Mouse (Mus musculus): ENCODE data around the gene Patj. TPM values are rescaled to one million over a fixed set of nuclear protein-coding genes. Genes with fewer than 3 reads are reported as not detected.
"Not testable (repeated sequence)": the region's sequence is repeated elsewhere in the genome, so short reads cannot be mapped to it uniquely, and the experiment has no call there.

Gene Patj
- polyA plus RNA-seq, 1 experiment from 2014 or later: 13.4 TPM

DNA sequence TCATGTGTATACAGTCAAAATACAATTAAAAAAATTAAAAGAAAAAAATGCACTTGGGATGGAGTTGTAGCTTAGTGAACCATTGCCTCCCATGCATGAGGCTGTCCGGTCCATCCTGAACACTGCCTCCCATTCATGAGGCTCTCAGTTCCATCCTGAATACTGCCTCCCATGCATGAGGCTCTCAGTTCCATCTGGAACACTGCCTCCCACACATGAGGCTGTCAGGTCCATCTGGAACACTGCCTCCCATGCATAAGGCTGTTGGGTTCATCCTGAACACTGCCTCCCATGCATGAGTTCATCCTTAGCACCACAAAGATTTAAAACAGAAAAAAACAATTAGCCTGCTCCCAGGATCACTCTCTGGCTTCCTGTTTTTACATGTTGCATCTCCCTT is 198.4 kb downstream of the Patj start:
- no peak for ATAC-seq (ENCODE audit: insufficient number of reproducible peaks, low FRiP score, low TSS enrichment, low read depth)
- WGBS: 86% methylated on average over 1 of the region's 1 CpGs
- Histone ChIP-seq H3K4me3 (no peak overlapping the region), H3K4me2 (no peak overlapping the region), H3K9ac (no peak overlapping the region), H3K36me3 (no peaks in the 10 kb centered on the region), H3K4me1 (0 out of 2 replicates have a peak, but pooled peaks cover 11% of the 10 kb centered on the region), H3K9me3 (no peaks in the 10 kb centered on the region), H3K27ac (no peak overlapping the region), H3K27me3 (no peaks in the 10 kb centered on the region)

- H3K27me3 ChIP-seq: no peaks in the 10 kb centered on the region
- H3K4me1 ChIP-seq: 0 out of 2 replicates have a peak, but pooled peaks cover 6% of the 10 kb centered on the region
- no peaks in the 10 kb centered on the region for H3K36me3 ChIP-seq
- H3K4me3 ChIP-seq: no peak overlapping the region
- H3K27ac ChIP-seq: peak overlapping the region; percentile 66
- H3K4me2 ChIP-seq: no peak overlapping the region
- 14% methylated on average over 1 of the region's 1 CpGs for WGBS
- H3K9me3 ChIP-seq: no peaks in the 10 kb centered on the region
- no peak overlapping the region for H3K9ac ChIP-seq
- ATAC-seq (ENCODE audit: insufficient number of reproducible peaks, low FRiP score, low TSS enrichment, low read depth): peak; percentile 77; the same call in 1 of the 2 replicates
Measured at GRCm38 (mm10) chr4:98598546-98598971, 203.0 kb downstream of the Patj start.

- Histone ChIP-seq H3K4me3 (no peak overlapping the region), H3K27ac (peak overlapping the region; percentile 66), H3K4me2 (no peak overlapping the region), H3K27me3 (no peaks in the 10 kb centered on the region), H3K9ac (no peak overlapping the region), H3K36me3 (no peaks in the 10 kb centered on the region), H3K4me1 (0 out of 2 replicates have a peak, but pooled peaks cover 6% of the 10 kb centered on the region), H3K9me3 (no peaks in the 10 kb centered on the region)
- no peak for ATAC-seq (ENCODE audit: insufficient number of reproducible peaks, low FRiP score, low TSS enrichment, low read depth)
- 37% methylated on average over 6 of the region's 6 CpGs for whole genome bisulfite sequencing
Measured at GRCm38 (mm10) chr4:98599358-98599757, 203.8 kb downstream of the Patj start.

- Histone ChIP-seq H3K4me2 (no peak overlapping the region), H3K27ac (no peak overlapping the region), H3K9me3 (no peaks in the 10 kb centered on the region), H3K36me3 (no peaks in the 10 kb centered on the region), H3K27me3 (no peaks in the 10 kb centered on the region), H3K4me1 (0 out of 2 replicates have a peak, but pooled peaks cover 6% of the 10 kb centered on the region), H3K9ac (no peak overlapping the region), H3K4me3 (no peak overlapping the region)
- 41% methylated on average over 6 of the region's 6 CpGs for WGBS
- no peak for ATAC-seq (ENCODE audit: insufficient number of reproducible peaks, low FRiP score, low TSS enrichment, low read depth)
Measured at GRCm38 (mm10) chr4:98603131-98603530, 207.5 kb downstream of the Patj start.

GRCm38 (mm10) chr4:98610501-98610900 is 214.9 kb downstream of the Patj start:
- Histone ChIP-seq H3K9ac (no peak overlapping the region), H3K4me1 (no peaks in the 10 kb centered on the region), H3K9me3 (no peaks in the 10 kb centered on the region), H3K27ac (no peak overlapping the region), H3K36me3 (no peaks in the 10 kb centered on the region), H3K27me3 (no peaks in the 10 kb centered on the region), H3K4me3 (no peak overlapping the region), H3K4me2 (no peak overlapping the region)
- no peak for ATAC-seq (ENCODE audit: insufficient number of reproducible peaks, low FRiP score, low TSS enrichment, low read depth)
- 88% methylated on average over 2 of the region's 2 CpGs for WGBS

DNA sequence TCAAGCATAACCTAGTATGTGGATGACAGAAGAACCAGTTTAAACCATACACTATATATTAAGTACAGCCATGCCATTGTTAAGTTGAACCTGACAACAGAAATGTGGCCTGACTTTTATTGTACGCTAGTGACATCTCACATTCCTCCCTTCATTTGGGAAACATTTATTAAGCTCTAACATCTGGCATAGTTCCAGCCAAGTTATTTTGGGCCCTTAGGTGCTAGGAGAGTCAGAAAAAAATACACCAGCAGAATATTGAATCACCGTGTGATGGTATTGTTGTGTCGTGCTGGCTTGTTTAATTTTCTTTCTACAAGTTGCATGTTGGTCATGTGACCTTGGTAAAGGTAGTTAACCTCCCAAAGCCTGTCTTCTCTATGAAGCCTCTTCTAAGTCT is 218.8 kb downstream of the Patj start:
- no peak overlapping the region for H3K4me2 ChIP-seq
- no peak overlapping the region for H3K4me3 ChIP-seq
- no peaks in the 10 kb centered on the region for H3K9me3 ChIP-seq
- H3K27ac ChIP-seq: no peak overlapping the region
- no peaks in the 10 kb centered on the region for H3K36me3 ChIP-seq
- H3K9ac ChIP-seq: no peak overlapping the region
- WGBS: 63% methylated on average over 3 of the region's 3 CpGs
- no peak for ATAC-seq (ENCODE audit: insufficient number of reproducible peaks, low FRiP score, low TSS enrichment, low read depth)
- H3K27me3 ChIP-seq: no peaks in the 10 kb centered on the region
- H3K4me1 ChIP-seq: no peaks in the 10 kb centered on the region

DNA sequence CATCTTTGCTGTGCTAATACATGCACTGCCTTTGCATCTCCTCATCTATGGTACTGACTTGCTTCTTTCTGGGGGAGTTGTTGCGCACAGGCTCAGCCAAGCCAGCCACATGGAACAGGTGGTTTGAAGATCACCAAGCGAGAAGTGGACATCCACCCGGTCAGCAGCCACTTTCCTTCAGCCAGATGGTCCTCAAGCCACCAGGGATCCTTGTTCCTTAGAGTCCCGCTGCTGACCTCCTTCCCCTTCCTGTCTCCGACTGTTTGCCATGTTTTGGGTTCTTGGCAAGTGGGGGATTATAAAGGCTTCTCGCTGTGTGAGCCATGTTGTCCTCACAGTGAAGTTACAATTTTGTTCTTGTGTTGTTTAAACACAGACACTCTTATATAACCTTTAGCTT is 223.6 kb downstream of the Patj start:
- Histone ChIP-seq H3K4me3 (no peak overlapping the region), H3K9me3 (no peaks in the 10 kb centered on the region), H3K4me1 (no peaks in the 10 kb centered on the region), H3K27ac (no peak overlapping the region), H3K36me3 (no peaks in the 10 kb centered on the region), H3K4me2 (no peak overlapping the region), H3K9ac (no peak overlapping the region), H3K27me3 (no peaks in the 10 kb centered on the region)
- 82% methylated on average over 6 of the region's 6 CpGs for WGBS
- no peak for ATAC-seq (ENCODE audit: insufficient number of reproducible peaks, low FRiP score, low TSS enrichment, low read depth)

GRCm38 (mm10) chr4:98620986-98621784 is 225.6 kb downstream of the Patj start:
- Histone ChIP-seq H3K4me1 (no peaks in the 10 kb centered on the region), H3K27ac (no peak overlapping the region), H3K4me2 (no peak overlapping the region), H3K27me3 (no peaks in the 10 kb centered on the region), H3K9me3 (no peaks in the 10 kb centered on the region), H3K36me3 (no peaks in the 10 kb centered on the region), H3K4me3 (no peak overlapping the region), H3K9ac (no peak overlapping the region)
- no peak for ATAC-seq (ENCODE audit: insufficient number of reproducible peaks, low FRiP score, low TSS enrichment, low read depth)
- WGBS: 74% methylated on average over 9 of the region's 9 CpGs

GRCm38 (mm10) chr4:98622180-98622579 is 226.6 kb downstream of the Patj start:
- no peak overlapping the region for H3K27ac ChIP-seq
- no peak overlapping the region for H3K4me2 ChIP-seq
- no peaks in the 10 kb centered on the region for H3K4me1 ChIP-seq
- no peaks in the 10 kb centered on the region for H3K36me3 ChIP-seq
- no peaks in the 10 kb centered on the region for H3K27me3 ChIP-seq
- no peak overlapping the region for H3K4me3 ChIP-seq
- ATAC-seq (ENCODE audit: insufficient number of reproducible peaks, low FRiP score, low TSS enrichment, low read depth): no peak
- WGBS: 63% methylated on average over 1 of the region's 1 CpGs
- H3K9me3 ChIP-seq: no peaks in the 10 kb centered on the region
- H3K9ac ChIP-seq: no peak overlapping the region

GRCm38 (mm10) chr4:98622996-98623673 is 227.6 kb downstream of the Patj start:
- Histone ChIP-seq H3K4me2 (no peak overlapping the region), H3K9me3 (no peaks in the 10 kb centered on the region), H3K36me3 (no peaks in the 10 kb centered on the region), H3K4me1 (no peaks in the 10 kb centered on the region), H3K27ac (no peak overlapping the region), H3K27me3 (no peaks in the 10 kb centered on the region), H3K4me3 (no peak overlapping the region), H3K9ac (no peak overlapping the region)
- 47% methylated on average over 3 of the region's 3 CpGs for WGBS
- ATAC-seq (ENCODE audit: insufficient number of reproducible peaks, low FRiP score, low TSS enrichment, low read depth): no peak

- Histone ChIP-seq H3K4me1 (no peaks in the 10 kb centered on the region), H3K4me2 (no peak overlapping the region), H3K36me3 (no peaks in the 10 kb centered on the region), H3K9ac (no peak overlapping the region), H3K27ac (no peak overlapping the region), H3K9me3 (no peaks in the 10 kb centered on the region), H3K27me3 (no peaks in the 10 kb centered on the region), H3K4me3 (no peak overlapping the region)
- ATAC-seq (ENCODE audit: insufficient number of reproducible peaks, low FRiP score, low TSS enrichment, low read depth): no peak
- 81% methylated on average over 6 of the region's 6 CpGs for whole genome bisulfite sequencing
Measured at GRCm38 (mm10) chr4:98628286-98628685, 232.7 kb downstream of the Patj start.

DNA sequence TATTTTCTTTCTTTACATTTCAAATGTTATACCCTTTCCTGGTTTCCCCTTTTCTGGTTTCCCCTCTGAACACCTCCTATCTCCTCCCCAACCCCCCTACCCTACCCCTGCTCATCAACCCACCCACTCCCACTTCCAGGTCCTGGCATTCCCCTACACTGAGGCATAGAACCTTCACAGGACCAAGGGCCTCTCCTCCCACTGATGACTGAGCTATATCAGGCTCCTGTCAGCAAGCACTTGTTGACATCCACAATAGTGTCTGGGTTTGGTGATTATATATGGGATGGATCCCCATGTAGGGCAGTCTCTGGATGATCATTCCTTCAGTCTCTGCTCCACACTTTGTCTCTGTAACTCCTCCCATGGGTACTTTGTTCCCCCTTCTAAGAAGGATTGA is 233.6 kb downstream of the Patj start:
- H3K9ac ChIP-seq; H3K4me3 ChIP-seq; H3K27ac ChIP-seq; H3K36me3 ChIP-seq; H3K4me1 ChIP-seq; H3K27me3 ChIP-seq; H3K9me3 ChIP-seq; H3K4me2 ChIP-seq; ATAC-seq (ENCODE audit: insufficient number of reproducible peaks, low FRiP score, low TSS enrichment, low read depth): not testable (repeated sequence)

All from limb, embryonic 15.5 days (tissue).